Mouse (Mus musculus): ENCODE measurements around the gene Pcolce2.

- no peak for TF ChIP-seq FLI1 (IDR thresholded peaks at IDR 0.05; ENCODE audit: low read length)
- no peak for TF ChIP-seq GATA1 (IDR thresholded peaks at IDR 0.05; ENCODE audit: borderline replicate concordance, low read length)
Observed at GRCm38 (mm10) chr9:95598179-95598721, 39.2 kb upstream of the Pcolce2 start.
